Mouse (Mus musculus) embryo, embryonic 10.5 days (tissue): ENCODE data around the gene Sesn3.

Source experiments
- DNase-seq: peaks from one replicate; pipeline ENCODE4 v3.0.0-alpha.2; 2015; ENCODE audit warnings: low spot score

The Sesn3 gene

DNA sequence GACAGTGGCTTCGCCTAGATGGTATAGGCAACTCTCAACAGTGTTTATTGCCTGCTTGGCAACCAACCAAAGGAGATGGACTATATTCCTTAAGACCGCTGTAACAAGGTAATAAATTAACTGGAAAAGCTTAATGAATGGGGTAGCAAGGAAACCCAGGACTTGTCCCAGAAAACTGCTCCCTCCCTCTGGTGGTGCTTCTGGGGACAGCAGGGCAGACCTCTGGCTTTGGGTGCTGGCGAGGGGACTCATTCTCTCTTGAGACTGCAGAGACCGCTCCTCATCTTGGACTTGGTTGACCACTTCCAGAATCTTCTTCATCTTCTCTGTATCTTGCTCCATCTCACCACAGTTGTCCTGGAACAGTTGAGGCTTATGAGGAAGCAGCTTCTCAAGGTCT is 82.2 kb downstream of the Sesn3 start:
- no peak for DNase-seq

DNA sequence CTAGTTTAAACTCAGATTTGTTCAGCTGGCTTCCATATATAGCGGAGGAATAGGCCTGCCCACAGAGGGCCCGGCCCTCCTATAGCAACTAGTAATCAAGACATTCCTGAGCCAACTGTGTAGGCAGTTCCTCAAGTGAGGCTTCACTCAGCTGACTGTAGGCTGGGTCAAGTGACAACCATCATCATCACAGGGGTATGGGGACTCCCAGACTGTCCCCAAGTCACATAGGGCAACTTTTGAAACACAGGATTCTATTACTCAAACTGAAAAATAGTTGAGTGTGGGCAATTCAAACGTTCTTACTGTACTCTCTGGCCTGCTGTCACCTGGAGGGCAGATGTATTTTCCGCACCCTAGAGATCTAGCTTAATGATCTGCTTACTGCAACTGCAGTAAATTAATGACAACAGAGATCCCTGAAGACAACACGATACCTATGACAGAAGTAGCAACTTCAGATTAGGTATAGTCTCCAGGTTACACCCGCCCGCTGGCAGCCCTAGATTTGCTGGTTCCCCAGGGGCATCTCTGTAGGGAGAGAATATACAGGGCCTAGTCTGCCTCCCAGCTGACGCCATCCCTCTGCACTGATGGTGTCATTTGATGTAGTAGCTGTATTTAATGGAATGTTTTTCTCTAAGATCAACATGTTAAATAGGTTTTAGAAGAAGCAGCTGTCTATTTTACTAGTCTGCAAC is 87.4 kb downstream of the Sesn3 start:
- DNase-seq: no peak

DNA sequence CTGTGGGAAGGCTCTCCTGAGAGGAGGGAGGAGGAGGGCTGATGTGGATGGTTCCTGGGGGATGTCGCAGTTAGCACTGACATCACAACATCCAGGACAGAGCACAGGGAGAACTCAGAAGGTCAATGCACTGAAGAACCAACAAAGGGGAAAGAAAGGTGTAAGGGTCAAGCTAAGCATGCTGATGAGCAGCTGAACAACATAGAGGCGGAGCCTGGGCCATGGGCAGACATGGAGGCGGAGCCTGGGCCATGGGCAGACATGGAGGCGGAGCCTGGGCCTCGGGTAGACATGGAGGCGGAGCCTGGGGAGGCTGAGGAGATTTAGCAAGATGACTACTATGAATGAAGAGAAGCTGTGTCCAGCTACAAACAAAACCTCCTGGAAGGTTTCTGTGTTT is 88.7 kb downstream of the Sesn3 start:
- no peak for DNase-seq

DNA sequence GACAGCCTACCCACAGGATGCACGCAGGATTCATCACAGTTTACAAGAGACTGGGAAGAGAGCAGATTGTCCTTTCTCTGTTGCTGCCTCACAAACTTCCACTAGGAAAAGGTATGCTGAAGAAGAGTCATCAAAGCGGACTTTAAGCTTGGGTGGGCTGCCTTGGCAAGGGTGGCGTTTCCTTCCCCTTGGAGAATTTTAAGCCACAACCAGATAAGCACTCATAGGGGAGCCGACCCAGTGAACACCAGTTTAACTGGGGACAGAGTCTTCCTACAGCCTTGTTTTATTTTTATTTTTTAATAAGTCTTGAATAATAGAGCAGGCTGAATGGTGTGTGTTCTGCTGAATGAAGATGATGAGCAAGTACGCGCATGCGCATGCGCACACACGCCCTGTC is 89.9 kb downstream of the Sesn3 start:
- no peak for DNase-seq

DNA sequence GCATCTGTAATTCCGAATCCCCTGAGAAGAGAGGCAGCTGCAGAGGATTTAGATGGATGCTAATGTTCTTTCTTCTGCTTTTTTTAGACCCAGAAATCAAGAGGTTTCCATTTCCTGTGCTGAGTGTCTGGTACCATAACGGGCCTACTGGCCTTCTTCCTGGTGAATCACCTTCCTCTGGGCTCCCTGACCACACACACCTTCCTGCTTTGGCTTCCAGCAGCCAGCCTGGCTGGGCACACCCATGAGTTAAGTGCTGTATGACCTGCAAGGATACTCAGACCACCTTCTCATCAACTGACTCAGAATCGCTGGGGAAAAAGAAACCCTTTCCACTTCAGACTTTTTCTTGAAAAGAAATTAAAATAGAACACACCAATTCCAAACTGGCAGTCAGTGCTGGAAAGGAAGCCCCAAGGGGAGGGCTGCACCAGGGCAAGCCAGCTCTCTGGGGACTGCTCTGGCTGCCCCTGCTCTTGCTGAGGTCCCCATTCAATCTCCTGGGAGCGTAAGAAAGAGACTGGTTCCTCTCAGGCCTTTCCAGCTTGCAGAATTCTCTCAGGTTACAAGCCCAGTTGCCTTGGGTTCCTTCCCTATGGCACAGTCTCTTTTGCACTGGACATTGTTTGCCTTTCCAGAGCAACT is 90.7 kb downstream of the Sesn3 start:
- no peak for DNase-seq

DNA sequence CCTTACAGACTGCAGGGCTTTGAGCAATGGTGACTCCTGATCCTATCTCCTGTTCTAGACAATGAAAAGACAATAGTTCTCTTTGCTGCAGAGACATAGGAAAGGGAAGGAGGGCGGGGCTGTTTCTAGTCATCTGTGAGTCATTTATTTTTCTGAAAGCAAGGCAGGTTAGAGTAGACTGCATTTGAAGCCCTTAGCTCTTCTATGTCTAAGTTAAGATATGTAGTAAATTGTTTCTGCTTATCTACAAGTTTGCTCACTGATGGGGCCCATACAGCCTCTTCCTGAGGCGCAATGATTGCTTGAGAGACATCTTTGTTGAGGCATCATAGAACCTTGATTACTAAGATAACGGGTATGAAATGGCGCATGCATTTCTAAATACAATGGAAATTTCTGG is 93.0 kb downstream of the Sesn3 start:
- DNase-seq: no peak

DNA sequence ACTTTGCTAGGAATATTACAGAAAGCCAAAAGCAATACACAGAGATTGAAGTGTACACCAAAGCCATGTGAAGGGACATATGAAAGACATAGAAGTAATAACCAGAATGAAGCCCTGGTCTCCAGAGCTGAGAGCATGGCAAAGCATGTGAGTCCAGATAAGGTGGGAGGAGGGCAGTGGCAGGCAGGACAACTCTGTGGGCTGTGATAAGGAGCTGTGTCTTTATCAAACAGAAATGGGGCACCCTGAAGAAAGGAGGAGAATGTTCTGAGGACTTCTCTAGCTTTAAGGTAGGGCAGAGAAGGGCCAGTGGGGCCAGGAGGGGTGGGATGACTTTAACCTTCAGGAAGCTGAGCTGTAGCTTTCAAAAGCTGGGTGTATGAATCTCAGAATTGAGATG is 94.4 kb downstream of the Sesn3 start:
- DNase-seq: no peak

DNA sequence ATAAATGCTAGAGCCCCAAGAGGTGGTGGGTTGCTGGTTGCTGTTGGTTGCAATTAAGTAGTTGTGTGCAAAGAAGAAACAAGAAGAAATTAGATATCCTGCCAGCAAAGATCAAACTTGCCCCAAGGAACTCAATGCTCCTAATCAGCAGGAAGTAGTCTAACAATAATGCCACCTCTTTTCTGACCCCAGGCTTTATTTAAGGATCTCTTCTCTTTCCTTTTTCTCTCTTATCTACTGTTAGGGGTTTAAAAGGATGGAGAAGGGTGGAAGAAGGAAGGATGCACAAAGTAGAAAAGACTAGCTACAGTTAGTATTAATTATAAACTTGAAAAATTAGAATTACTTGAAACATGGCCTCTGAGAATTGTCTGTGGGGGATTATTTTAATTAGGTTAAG is 97.6 kb downstream of the Sesn3 start:
- no peak for DNase-seq

DNA sequence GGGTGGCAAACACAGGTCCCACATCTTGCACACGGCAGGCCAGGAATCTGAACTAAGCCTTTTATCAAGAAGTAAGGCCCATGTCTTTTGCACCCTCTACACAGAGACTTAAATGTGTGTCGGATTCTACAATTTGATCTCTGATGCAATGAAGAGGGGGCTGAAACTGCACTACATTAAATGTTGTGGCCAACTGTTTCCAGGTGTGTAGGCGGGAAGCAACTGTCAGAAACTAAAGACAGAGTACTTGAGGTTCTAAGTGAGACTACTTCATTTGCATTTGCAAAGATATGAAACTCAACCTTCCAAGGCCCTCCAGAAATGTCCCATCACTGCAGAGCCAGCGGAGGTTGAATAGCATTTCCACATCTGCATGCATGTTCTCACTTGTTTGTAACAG is 101.3 kb downstream of the Sesn3 start:
- DNase-seq: no peak

DNA sequence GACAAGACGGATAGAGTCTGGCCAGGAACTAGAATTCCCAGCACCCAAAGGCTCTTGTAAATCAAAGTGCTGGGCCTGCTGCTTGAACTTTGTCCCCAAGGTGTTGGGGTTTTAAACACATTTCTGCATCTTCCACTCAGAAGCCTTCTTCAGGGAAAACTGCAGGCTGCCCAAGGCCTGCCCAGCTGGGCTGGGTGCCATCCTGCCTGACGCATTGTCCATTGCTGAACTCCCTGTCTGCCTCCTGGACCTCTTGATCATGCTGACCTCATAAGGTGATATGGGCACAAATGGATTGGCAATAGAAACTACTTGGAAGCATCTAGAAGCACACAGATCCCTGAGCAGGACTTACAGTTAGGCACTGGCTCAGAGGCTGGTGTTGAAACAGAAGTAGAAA is 103.3 kb downstream of the Sesn3 start:
- DNase-seq: no peak

DNA sequence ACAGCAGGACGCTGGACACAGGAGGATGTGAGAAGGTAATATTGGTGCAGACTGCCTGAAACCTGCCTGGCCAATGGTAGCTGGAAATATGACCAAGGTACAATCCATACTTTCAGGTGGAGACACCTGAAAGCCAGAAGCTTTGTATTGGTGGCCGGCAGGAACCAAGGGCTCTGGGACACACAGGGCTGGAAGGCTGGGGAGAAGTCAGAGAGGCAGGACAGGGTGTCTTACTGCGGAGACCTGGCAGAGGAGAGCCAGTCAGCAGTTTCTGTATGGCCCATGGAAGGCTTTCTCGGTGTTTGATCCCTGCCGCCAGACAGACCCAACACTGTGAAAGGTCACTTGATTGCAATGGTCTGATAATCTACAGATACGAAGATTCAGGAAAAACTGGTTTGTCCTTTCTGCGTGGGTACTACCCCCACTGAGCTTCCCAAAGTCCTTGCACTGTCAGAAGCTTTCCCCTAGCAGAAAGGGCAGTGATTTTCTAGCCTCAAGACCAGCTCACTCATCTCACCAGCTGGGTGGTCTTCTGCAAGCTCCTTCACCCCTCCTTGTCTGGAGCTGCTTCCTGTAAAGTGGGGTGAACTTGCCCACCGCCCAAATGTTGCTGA is 105.0 kb downstream of the Sesn3 start:
- no peak for DNase-seq

DNA sequence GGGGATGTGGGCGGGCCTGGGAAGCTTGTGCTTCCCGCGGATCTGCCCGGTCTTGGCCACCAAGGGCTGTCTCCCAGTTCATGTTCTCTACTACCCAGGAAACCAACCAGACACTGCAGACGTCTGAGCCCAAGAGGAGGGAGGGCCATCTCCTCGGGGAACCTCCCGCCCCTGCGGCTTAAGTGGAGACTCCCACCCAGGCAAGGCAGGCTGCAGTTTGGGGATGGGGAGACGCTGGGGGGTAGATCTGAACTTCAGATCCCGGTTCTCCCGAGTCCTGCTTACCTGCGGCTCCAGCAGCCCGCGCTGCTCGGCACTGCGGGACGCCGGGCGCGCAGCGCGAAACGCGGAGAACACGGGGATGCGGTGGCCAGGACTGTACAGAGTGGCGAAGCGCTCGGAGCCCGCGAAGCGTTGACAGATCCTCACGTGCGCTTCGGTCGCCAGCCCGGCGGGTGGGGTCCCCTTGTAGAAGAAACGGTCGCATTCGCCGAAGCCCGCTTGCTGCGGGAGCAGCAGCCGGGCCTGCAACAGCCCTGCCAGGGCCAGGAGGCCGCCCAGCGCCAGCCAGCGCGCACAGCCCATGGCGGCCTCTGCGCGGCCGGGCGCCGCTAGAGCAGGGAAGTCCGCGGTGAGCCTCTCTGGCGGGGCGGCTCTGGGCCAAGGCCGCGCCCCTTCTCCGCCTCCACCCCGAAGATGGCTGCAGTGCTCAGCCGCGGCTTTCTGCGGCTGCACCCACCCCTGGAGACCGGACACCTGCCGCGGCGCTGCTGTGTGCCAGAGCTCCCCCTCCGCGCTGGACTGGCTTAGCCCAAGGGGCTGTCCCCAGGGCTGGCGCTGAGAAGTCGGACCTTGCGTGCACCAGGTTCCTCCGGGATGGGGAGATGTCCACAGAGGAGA is 105.8 kb downstream of the Sesn3 start:
- DNase-seq: peak; percentile 81

DNA sequence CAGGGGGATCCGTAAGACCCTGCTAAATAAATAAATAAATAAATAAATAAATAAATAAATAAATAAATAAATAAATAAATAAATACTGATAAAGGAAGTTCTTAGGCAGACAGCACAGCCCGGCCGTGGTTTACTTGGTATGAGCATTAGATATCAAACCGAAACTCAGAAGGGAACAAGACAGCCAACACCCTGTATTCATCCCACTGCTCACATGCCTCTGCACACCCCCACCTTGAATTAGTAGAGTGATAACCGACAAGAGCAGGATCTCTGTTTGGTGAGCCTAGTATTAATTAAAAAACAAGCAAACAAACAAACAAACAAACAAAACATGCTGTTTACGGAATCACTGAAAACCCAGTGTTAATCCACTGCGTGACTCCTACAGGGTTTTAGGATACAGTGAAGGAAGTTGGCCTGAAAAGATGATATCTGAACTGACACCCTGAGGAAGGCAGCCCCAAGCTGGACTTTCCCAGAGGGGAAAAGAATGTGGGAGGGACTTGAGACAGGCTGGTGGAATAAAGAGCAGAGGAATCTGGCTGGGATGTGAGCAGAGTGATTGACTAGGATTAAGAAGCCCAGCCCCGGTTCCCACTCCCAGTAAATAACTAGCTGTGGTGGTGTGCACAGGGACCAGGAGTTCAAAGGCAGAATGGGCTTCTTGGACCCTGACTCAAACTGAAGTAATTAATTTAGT is 106.6 kb downstream of the Sesn3 start, which contains the start of gene Endod1:
Gene Endod1, minus strand, starts transcription at position 155 of the 703 bp plus-strand sequence.
- peak; percentile 71 for DNase-seq

DNA sequence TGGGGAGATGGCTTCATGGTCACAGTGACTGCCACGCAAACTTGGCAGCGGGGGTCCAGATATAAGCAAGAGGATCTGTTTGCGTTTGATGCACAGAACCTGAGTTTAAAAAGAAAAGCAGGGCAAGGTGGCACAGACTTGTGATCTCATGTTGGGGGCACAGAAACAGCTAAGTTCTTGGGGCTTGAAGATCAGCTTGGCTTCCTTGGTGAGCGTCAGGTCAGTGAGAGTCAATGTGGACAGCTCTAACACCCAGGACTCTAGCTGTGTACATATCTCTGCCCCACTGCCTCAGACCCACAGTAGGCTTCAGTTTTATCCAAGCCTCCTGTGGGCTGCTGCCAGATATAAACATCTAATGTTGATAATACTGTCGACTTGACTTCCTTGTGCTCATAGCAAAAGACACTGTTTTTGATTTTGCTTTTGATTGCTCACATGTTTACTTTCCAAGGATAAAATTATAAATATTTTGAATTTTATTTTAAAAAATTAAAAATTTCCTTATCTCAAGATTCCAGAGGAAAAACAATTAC is 107.5 kb downstream of the Sesn3 start:
- no peak for DNase-seq
